Mouse (Mus musculus): ENCODE data around the gene Sox18. TPM values are rescaled to one million over a fixed set of nuclear protein-coding genes. Genes with fewer than 3 reads are reported as not detected.

Gene Sox18
- total and polyA plus RNA-seq, 3 experiments: 0.04 TPM; not detected in 2

GRCm38 (mm10) chr2:181670913-181671311, 528 bp downstream of the Sox18 start:
- H3K4me1 ChIP-seq (ENCODE audit: control insufficient read depth in 1 of 2, insufficient read depth in 2 of 2, low read length in 2 of 2): peaks cover 0 to 8% of the 10 kb centered on the region in 2 experiments; a peak in 1 of 4 replicates
- H3K27me3 ChIP-seq (ENCODE audit: control insufficient read depth in 1 of 2, insufficient read depth in 2 of 2, low read length in 2 of 2): peaks cover 3 to 6% of the 10 kb centered on the region in 2 experiments; a peak in 2 of 4 replicates
- no peak overlapping the region for H3K4me3 ChIP-seq (ENCODE audit: control insufficient read depth in 1 of 2, insufficient read depth in 1 of 2, low read depth in 2 of 2, low read length in 2 of 2)
- no peak overlapping the region for H3K27ac ChIP-seq (ENCODE audit: control insufficient read depth, low read depth, low read length)
- H3K9me3 ChIP-seq (replicated peaks; ENCODE audit: insufficient read depth, low read length): no peaks in the 10 kb centered on the region
- no peak for DNase-seq (ENCODE audit: low read depth, low spot score)
- no peaks in the 10 kb centered on the region for H3K79me2 ChIP-seq (ENCODE audit: control insufficient read depth, insufficient read depth, low read length, poor library complexity)
- TF ChIP-seq NELFE (IDR thresholded peaks at IDR 0.05; ENCODE audit: low read depth, low read length) (no peak), E2F4 (IDR thresholded peaks at IDR 0.05; ENCODE audit: borderline replicate concordance, low read depth, low read length) (no peak), GATA1 (IDR thresholded peaks at IDR 0.05; ENCODE audit: low read depth, low read length) (no peak), MAZ (IDR thresholded peaks at IDR 0.05; ENCODE audit: low read depth, low read length) (no peak), RCOR1 (IDR thresholded peaks at IDR 0.05; ENCODE audit: low read depth, low read length) (no peak), ZMIZ1 (IDR thresholded peaks at IDR 0.05; ENCODE audit: low read depth, low read length) (no peak), GABPA (IDR thresholded peaks at IDR 0.05; ENCODE audit: low read depth, low read length) (no peak), TBP (IDR thresholded peaks at IDR 0.05; ENCODE audit: low read depth, low read length) (no peak)
- H3K36me3 ChIP-seq (ENCODE audit: control insufficient read depth in 1 of 2, insufficient read depth in 2 of 2, low read length in 2 of 2): 0 out of 4 replicates have a peak, but pooled peaks cover 0 to 2% of the 10 kb centered on the region in 2 experiments
- no peak overlapping the region for H3K9ac ChIP-seq (ENCODE audit: control insufficient read depth, low read depth, low read length, poor library complexity, severe bottlenecking)

GRCm38 (mm10) chr2:181670285-181670912, 1.0 kb downstream of the Sox18 start:
- no peak overlapping the region for H3K9ac ChIP-seq (ENCODE audit: control insufficient read depth, low read depth, low read length, poor library complexity, severe bottlenecking)

GRCm38 (mm10) chr2:181663298-181663630, 8.2 kb downstream of the Sox18 start:
- DNase-seq (ENCODE audit: low read depth, low spot score): no peak
- Histone ChIP-seq H3K4me1 (ENCODE audit: control insufficient read depth in 1 of 2, insufficient read depth in 2 of 2, low read length in 2 of 2) (peaks cover 0 to 12% of the 10 kb centered on the region in 2 experiments; a peak in 2 of 4 replicates), H3K79me2 (ENCODE audit: control insufficient read depth, insufficient read depth, low read length, poor library complexity) (no peaks in the 10 kb centered on the region), H3K9me3 (replicated peaks; ENCODE audit: insufficient read depth, low read length) (no peaks in the 10 kb centered on the region), H3K27ac (ENCODE audit: control insufficient read depth, low read depth, low read length) (no peak overlapping the region), H3K9ac (ENCODE audit: control insufficient read depth, low read depth, low read length, poor library complexity, severe bottlenecking) (no peak overlapping the region), H3K27me3 (ENCODE audit: control insufficient read depth in 1 of 2, insufficient read depth in 2 of 2, low read length in 2 of 2) (peaks cover 0 to 2% of the 10 kb centered on the region in 2 experiments; a peak in 2 of 4 replicates), H3K4me3 (ENCODE audit: control insufficient read depth in 1 of 2, insufficient read depth in 1 of 2, low read depth in 2 of 2, low read length in 2 of 2) (no peak overlapping the region), H3K36me3 (ENCODE audit: control insufficient read depth in 1 of 2, insufficient read depth in 2 of 2, low read length in 2 of 2) (no peaks in the 10 kb centered on the region)
- TF ChIP-seq TAL1 (IDR thresholded peaks at IDR 0.05; ENCODE audit: low read length) (peak; percentile 55), MAZ (IDR thresholded peaks at IDR 0.05; ENCODE audit: low read depth, low read length) (no peak)

More at GRCm38 (mm10) chr2:181670285-181670912, 1.0 kb downstream of the Sox18 start:
- no peaks in the 10 kb centered on the region for H3K79me2 ChIP-seq (ENCODE audit: control insufficient read depth, insufficient read depth, low read length, poor library complexity)
- TF ChIP-seq POLR2AphosphoS2 (IDR thresholded peaks at IDR 0.05; ENCODE audit: low read length): no peak
- H3K4me1 ChIP-seq (ENCODE audit: control insufficient read depth in 1 of 2, insufficient read depth in 2 of 2, low read length in 2 of 2): peaks cover 0 to 3% of the 10 kb centered on the region in 2 experiments; a peak in 1 of 4 replicates
- peaks cover 3 to 6% of the 10 kb centered on the region in 2 experiments; a peak in 2 of 4 replicates for H3K27me3 ChIP-seq (ENCODE audit: control insufficient read depth in 1 of 2, insufficient read depth in 2 of 2, low read length in 2 of 2)
- DNase-seq (ENCODE audit: low read depth, low spot score): no peak
- no peak overlapping the region for H3K27ac ChIP-seq (ENCODE audit: control insufficient read depth, low read depth, low read length)
- H3K9me3 ChIP-seq (replicated peaks; ENCODE audit: insufficient read depth, low read length): no peaks in the 10 kb centered on the region
- no peaks in the 10 kb centered on the region for H3K36me3 ChIP-seq (ENCODE audit: control insufficient read depth in 1 of 2, insufficient read depth in 2 of 2, low read length in 2 of 2)
- H3K4me3 ChIP-seq (ENCODE audit: control insufficient read depth in 1 of 2, insufficient read depth in 1 of 2, low read depth in 2 of 2, low read length in 2 of 2): no peak overlapping the region
